Mouse (Mus musculus) embryonic facial prominence, embryonic 13.5 days (tissue): ENCODE data around the gene 2200002D01Rik. TPM values are rescaled to one million over a fixed set of nuclear protein-coding genes. Genes with fewer than 3 reads are reported as not detected.
"Not testable (repeated sequence)": the region's sequence is repeated elsewhere in the genome, so short reads cannot be mapped to it uniquely, and the experiment has no call there.

Experiments used
- ATAC-seq: fragments of 200-750 bp; cut with Nextera tagmentation; 2 replicates; pipeline ENCODE4 v1.8.0; 2017; ENCODE audit warnings: low read depth; ENCODE audit not compliant: insufficient number of reproducible peaks, insufficient read depth, low FRiP score, low TSS enrichment
- H3K27ac ChIP-seq: fragments of 300-500 bp; sonication (generic); 2 replicates; pipeline ENCODE4 v1.5.1; 2015; ENCODE audit warnings: moderate library complexity, mild to moderate bottlenecking, inconsistent platforms
- H3K27me3 ChIP-seq: fragments of 300-500 bp; sonication (generic); 2 replicates; pipeline ENCODE4 v1.6.1; 2015; ENCODE audit warnings: mild to moderate bottlenecking, inconsistent platforms
- H3K36me3 ChIP-seq: fragments of 300-500 bp; sonication (generic); 2 replicates; pipeline ENCODE4 v1.6.1; 2015; ENCODE audit warnings: mild to moderate bottlenecking, inconsistent platforms
- H3K4me1 ChIP-seq: fragments of 300-500 bp; sonication (generic); 2 replicates; pipeline ENCODE4 v1.6.1; 2015; ENCODE audit warnings: inconsistent platforms
- H3K4me2 ChIP-seq: fragments of 300-500 bp; sonication (generic); 2 replicates; pipeline ENCODE4 v1.6.1; 2015; ENCODE audit warnings: moderate library complexity, mild to moderate bottlenecking, inconsistent platforms
- H3K4me3 ChIP-seq: fragments of 300-500 bp; sonication (generic); 2 replicates; pipeline ENCODE4 v1.5.1; 2015; ENCODE audit warnings: mild to moderate bottlenecking, inconsistent platforms
- H3K9ac ChIP-seq: fragments of 300-500 bp; sonication (generic); 2 replicates; pipeline ENCODE4 v1.6.1; 2015; ENCODE audit warnings: mild to moderate bottlenecking, inconsistent platforms
- H3K9me3 ChIP-seq: fragments of 300-500 bp; sonication (generic); 2 replicates; pipeline ENCODE4 v1.6.1; 2016; ENCODE audit warnings: inconsistent platforms
- WGBS: fragments of 180-500 bp; shearing (Covaris S2); methylation state at CpG from one replicate; pipeline ENCODE4 v1.1.7; 2015; ENCODE audit warnings: mixed read lengths; 5-methylcytosine and 5-hydroxymethylcytosine counted together
- polyA plus RNA-seq: library from polyadenylated mRNA; unstranded; fragments of >200 nt; fragmentation: Nextera tagmentation; extraction: Ambion mirVana; gene quantifications from 2 replicates; pipeline ENCODE4 v1.2.1, GENCODE M21; 2015

The 2200002D01Rik gene
- polyA plus RNA-seq, 1 experiment from 2014 or later: 2.2 TPM

DNA sequence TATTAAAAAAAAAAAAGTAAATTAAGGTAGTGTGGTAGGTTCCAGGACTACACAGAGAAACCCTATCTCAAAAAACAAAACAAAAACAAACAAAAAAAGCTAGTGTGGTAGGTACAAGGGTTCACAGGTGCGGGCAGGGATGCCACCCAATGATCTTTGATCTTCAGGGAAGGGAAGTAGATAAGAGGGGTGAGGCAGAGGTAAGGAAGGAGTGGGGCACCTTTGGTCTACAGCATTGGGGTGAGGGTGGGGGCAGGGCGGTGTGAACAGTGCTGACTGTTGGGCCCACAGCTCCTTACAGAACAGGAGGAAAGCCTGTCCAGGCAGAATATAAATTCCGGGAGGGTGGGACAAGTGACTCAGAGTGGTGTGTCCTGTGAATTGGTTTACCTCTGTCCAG is 2.9 kb upstream of the 2200002D01Rik start:
- Histone ChIP-seq H3K4me1 (peaks cover 28% of the 10 kb centered on the region), H3K27me3 (peaks cover 18% of the 10 kb centered on the region), H3K9ac (no peak overlapping the region), H3K27ac (no peak overlapping the region), H3K9me3 (no peaks in the 10 kb centered on the region), H3K36me3 (peaks cover 13% of the 10 kb centered on the region), H3K4me2 (no peak overlapping the region), H3K4me3 (no peak overlapping the region)
- ATAC-seq: no peak
- 86% methylated on average over 3 of the region's 3 CpGs for WGBS

DNA sequence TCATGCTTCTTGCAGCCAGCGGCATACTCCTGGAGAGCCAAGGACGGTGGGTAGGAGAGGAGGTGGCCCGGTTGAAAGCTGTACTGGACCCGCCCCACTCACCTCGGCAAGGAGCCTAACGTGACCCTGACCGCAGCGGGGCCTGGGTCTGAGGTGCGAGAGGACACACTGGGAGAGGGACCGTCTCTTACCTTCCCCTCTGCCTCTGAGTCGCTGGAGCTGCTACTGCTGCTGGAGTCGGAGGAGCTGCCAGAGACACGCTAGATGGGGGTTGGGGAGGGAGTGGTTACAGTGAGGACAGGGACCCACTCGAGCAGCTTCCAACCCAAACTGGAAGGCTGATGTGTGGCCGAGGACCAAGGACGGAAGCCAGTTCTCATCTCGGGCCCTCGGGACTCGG is 560 bp downstream of the 2200002D01Rik start:
- no peaks in the 10 kb centered on the region for H3K9me3 ChIP-seq
- peak overlapping the region; percentile 56 for H3K4me2 ChIP-seq
- H3K4me1 ChIP-seq: peaks cover 20% of the 10 kb centered on the region
- H3K27me3 ChIP-seq: peaks cover 18% of the 10 kb centered on the region
- peaks cover 38% of the 10 kb centered on the region for H3K36me3 ChIP-seq
- H3K27ac ChIP-seq: no peak overlapping the region
- no peak for ATAC-seq
- WGBS: 9% methylated on average over 19 of the region's 19 CpGs
- peak overlapping the region; percentile 32 for H3K4me3 ChIP-seq
- peak overlapping the region; percentile 52; the same call in 1 of the 2 replicates for H3K9ac ChIP-seq

DNA sequence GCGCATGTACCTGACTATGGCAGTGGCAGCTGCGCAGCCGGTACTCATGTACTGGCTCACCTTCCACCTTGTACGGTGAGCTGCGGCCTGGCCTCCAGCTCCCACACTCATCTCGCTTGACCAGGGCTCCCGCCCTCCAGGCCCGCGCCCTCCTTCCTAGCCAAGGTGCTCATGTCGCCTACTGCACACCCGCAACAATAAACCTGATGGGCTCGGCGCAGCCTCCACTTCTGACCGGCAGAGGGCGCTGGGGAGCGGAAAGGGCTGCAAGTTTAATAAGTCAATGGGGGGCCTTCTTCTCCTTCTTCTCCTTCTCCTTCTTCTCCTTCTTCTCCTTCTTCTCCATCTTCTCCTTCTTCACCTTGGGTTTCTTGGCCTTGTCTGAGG is 959 bp downstream of the 2200002D01Rik start:
- no peak overlapping the region for H3K27ac ChIP-seq
- no peaks in the 10 kb centered on the region for H3K9me3 ChIP-seq
- H3K4me2 ChIP-seq: peak overlapping the region; percentile 56
- ATAC-seq: no peak
- peaks cover 18% of the 10 kb centered on the region for H3K27me3 ChIP-seq
- 29% methylated on average over 16 of the region's 16 CpGs for WGBS
- H3K4me3 ChIP-seq: peak overlapping the region; percentile 32
- H3K9ac ChIP-seq: peak overlapping the region; percentile 52; the same call in 1 of the 2 replicates
- peaks cover 38% of the 10 kb centered on the region for H3K36me3 ChIP-seq
- peaks cover 20% of the 10 kb centered on the region for H3K4me1 ChIP-seq

DNA sequence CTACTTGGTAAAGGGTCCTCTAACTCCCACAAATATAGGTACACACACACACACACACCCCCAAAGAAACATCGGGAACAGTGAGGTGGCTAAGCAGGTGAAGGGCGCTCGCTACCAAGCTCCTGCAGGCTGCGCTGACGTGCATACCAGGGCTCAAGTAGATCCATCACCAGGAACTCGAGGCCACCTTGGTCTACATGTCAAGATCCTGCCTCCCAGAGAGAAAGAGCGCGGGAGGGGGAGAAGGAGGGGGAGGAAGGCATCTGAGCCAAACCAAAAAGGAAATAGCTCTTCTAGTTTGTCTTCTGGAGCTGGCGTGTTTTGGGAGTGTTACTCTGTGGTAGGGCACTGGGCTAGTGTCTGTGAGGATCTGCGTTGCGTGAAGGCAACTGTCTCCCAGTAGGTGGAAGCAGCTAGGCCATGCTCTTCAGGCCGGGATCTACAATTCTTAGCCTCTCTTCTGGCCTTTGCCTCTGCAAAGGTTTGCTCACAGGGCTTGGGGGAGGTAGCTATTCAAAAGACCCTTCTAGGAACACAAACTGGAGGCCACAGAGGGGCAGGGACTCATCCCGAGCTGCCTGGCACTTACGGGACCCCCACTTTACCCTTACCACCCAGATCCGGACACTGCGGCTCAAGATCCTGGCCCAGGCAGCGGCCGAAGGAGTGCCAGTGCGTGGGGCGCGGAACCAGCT is 1.5 kb downstream of the 2200002D01Rik start:
- Histone ChIP-seq H3K4me1 (peaks cover 20% of the 10 kb centered on the region), H3K4me3 (no peak overlapping the region), H3K9ac (peak overlapping the region; percentile 32; the same call in 1 of the 2 replicates), H3K9me3 (no peaks in the 10 kb centered on the region), H3K36me3 (peaks cover 38% of the 10 kb centered on the region), H3K4me2 (no peak overlapping the region; the same call in 1 of the 2 replicates), H3K27ac (no peak overlapping the region), H3K27me3 (peaks cover 18% of the 10 kb centered on the region)
- 86% methylated on average over 21 of the region's 21 CpGs for WGBS
- no peak for ATAC-seq

DNA sequence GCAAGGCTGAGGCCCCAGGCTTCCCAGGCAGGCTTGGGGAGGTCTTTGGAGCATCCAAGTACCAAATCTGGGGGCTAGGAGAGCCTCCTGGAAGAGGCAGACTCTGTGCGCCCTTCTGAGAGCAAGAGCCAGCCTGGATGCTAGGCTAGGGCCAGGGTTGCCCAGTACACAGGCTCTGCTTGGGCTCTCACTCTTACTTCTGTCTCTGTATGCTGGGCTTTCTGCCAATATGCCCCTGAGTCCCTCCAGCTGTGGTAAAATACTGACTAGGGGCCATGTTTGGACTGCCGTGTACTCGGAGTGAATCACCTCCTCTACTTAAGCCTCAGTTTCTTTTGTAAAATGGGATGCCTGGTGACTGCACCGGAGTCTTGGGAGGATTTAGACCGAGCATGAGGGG is 2.3 kb downstream of the 2200002D01Rik start:
- ATAC-seq: no peak
- no peak overlapping the region for H3K4me3 ChIP-seq
- H3K9ac ChIP-seq: no peak overlapping the region
- H3K27me3 ChIP-seq: peaks cover 18% of the 10 kb centered on the region
- WGBS: 81% methylated on average over 5 of the region's 5 CpGs
- H3K9me3 ChIP-seq: no peaks in the 10 kb centered on the region
- H3K27ac ChIP-seq: no peak overlapping the region
- peaks cover 38% of the 10 kb centered on the region for H3K36me3 ChIP-seq
- H3K4me1 ChIP-seq: peaks cover 20% of the 10 kb centered on the region
- H3K4me2 ChIP-seq: no peak overlapping the region

DNA sequence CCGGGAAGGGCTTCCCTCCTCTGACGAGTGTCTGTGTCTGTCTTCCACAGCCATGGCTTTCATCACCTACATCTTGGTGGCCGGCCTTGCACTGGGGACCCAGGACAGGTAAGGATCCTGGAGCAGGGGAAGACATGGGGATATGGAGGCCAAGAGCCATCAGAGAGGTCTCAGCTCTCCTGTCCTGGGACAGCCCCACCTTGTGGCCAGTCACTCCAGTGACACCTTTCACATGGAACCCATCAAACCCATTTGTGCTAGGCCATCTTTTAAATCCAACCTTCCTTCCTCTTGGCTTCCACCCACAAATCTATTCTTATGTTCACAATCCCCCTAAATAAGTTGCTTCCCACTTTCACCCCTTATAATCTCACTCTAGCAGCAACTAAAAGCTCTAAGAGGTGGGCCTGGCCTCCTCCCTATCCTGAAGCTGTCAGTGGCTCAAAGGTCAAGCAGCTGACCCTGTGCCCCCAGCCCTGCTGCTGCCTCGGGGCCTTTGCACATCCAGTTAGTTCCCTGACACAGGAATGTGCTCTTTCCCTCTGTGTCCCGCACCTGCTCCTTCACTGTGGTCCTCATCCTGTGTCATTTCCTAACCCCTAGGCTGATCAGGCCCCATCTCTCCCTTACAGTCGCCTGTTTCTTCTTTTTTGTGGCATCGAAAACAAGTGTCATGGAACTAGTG is 3.4 kb downstream of the 2200002D01Rik start:
- peaks cover 18% of the 10 kb centered on the region for H3K27me3 ChIP-seq
- H3K4me2 ChIP-seq: no peak overlapping the region
- ATAC-seq: no peak
- WGBS: 78% methylated on average over 7 of the region's 7 CpGs
- H3K4me3 ChIP-seq: no peak overlapping the region
- H3K9ac ChIP-seq: no peak overlapping the region
- H3K36me3 ChIP-seq: peaks cover 38% of the 10 kb centered on the region
- H3K27ac ChIP-seq: no peak overlapping the region
- peaks cover 20% of the 10 kb centered on the region for H3K4me1 ChIP-seq
- no peaks in the 10 kb centered on the region for H3K9me3 ChIP-seq

DNA sequence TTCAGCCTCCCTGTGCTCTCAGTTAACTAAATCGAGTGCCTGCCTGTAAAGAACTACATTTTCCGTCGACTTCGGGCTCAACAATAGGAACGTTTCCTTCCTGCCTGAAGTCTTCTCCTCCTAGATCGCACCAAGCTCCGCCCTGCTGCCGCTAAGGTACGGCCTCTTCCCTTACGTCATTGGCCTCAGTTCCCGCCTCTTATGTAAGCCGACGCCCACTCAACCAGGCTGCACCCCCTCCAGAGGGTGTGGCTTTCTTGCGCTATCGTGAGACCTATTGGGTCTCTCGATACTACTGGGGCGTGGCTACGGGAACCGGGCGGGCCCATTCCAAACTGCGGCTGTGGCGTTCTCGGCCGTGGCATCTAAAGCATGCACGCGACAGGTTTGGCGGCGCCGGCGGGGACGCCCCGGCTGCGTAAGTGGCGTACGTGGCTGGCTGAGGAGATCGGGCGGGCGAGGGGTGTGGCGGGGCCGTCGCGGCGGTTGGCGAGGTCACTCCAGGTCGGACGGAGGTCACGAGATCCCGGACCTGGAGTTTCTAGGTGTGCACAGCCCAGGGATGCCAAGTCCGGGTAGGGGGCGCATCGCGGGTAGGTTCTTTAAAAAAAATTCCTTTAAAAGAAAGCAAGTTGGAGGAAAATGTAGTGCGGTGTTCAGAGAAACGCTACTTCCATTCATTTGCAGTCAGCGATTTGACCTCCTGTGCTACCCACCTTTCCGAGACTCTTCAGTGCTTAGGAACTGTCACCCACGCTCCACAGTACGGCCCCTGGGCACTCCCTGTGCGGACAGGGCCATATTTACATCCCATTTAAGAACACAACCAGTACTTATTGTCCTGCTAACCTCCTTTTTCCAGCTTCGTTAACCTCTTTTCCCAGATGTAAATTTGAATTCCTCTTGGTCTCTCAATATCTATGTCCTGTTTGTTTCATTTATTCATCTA is 10.0 kb downstream of the 2200002D01Rik start, which contains the start of gene Yif1b:
Yif1b (plus strand) TSS at position 311 of the 949 bp plus-strand sequence.
- H3K9ac ChIP-seq: peak within 1 kb of the TSS; percentile 81
- peak within 1 kb of the TSS; percentile 72 for H3K4me3 ChIP-seq
- H3K27me3 ChIP-seq: 0 out of 2 replicates have a peak, but pooled peaks cover under 1% of the 10 kb centered on the region
- peaks cover 17% of the 10 kb centered on the region for H3K4me1 ChIP-seq
- peak; percentile 93 for ATAC-seq
- H3K9me3 ChIP-seq: no peaks in the 10 kb centered on the region
- H3K4me2 ChIP-seq: peak within 1 kb of the TSS; percentile 84
- under 1% methylated on average over 60 of the region's 60 CpGs for WGBS
- H3K36me3 ChIP-seq: no peaks in the 10 kb centered on the region
- peak within 1 kb of the TSS; percentile 88 for H3K27ac ChIP-seq

DNA sequence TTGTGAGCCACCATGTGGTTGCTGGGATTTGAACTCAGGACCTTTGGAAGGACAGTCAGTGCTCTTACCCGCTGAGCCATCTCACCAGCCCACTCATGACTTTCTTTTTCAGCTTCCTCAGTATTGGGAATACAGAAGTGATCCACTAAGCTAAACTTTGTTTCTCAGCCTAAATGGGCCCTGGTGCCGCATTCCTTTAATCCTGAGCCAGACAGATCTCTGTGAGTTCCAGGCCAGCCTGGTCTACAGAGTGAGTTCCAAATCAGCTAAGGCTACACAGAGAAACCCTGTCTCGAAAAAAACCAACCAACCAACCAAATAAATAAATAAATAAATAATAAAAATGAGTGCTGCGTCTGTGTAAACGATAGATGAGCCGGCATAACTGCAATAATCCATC is 10.7 kb downstream of the 2200002D01Rik start:
- Histone ChIP-seq H3K4me1 (peaks cover 17% of the 10 kb centered on the region), H3K9ac (peak overlapping the region; percentile 58), H3K27ac (peak overlapping the region; percentile 88), H3K4me3 (peak overlapping the region; percentile 72), H3K4me2 (peak overlapping the region; percentile 84)
- H3K9me3 ChIP-seq, H3K27me3 ChIP-seq, H3K36me3 ChIP-seq, ATAC-seq: not testable (repeated sequence)
- 28% methylated on average over 6 of the region's 6 CpGs for WGBS

DNA sequence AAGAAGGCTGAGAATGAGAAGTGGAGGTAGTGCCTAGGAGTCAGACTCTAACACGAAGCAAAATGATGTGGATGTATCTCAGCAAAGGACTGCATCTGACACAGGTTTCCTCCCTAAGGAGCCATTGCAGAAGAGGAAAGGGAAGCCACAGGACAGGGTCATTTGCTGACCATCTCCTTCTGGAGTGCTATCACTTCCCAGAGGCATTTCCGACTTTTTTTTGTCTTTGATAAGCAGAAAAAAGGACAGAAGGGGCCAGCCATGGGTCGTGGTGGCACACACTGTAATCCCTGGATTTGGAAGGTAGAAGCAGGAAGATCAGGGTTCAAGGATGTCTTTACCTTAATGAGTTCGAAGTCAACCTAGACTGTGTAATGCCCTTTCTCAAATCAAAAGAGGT is 11.7 kb downstream of the 2200002D01Rik start:
- Histone ChIP-seq H3K4me2 (no peak overlapping the region), H3K9me3 (no peaks in the 10 kb centered on the region), H3K4me1 (peaks cover 24% of the 10 kb centered on the region), H3K27ac (no peak overlapping the region), H3K36me3 (no peaks in the 10 kb centered on the region), H3K9ac (no peak overlapping the region), H3K27me3 (peaks cover 15% of the 10 kb centered on the region), H3K4me3 (no peak overlapping the region)
- ATAC-seq: no peak
- WGBS: 86% methylated on average over 4 of the region's 4 CpGs

DNA sequence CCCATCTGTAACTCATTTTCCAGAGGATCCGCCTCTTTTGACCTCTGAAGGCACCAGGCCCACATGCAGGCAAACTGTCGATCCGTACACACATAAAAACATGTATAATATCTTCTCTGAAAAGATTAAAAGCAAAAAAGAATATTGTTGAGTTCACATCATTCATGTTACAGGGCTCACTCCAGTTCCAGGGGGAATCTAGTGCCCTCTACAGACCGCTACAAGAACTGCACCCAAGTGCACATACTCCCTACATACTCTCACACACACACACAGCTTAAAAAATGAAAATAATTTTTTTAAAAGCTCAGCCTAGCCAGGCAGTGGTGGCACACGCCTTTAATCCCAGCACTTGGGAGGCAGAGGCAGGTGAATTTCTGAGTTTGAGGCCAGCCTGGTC is 13.6 kb downstream of the 2200002D01Rik start:
- WGBS: 73% methylated on average over 5 of the region's 5 CpGs
- no peak overlapping the region for H3K4me2 ChIP-seq
- H3K9ac ChIP-seq: no peak overlapping the region
- no peak for ATAC-seq
- no peaks in the 10 kb centered on the region for H3K9me3 ChIP-seq
- H3K27me3 ChIP-seq: peaks cover 27% of the 10 kb centered on the region
- H3K4me3 ChIP-seq: no peak overlapping the region
- H3K4me1 ChIP-seq: peaks cover 23% of the 10 kb centered on the region
- no peaks in the 10 kb centered on the region for H3K36me3 ChIP-seq
- no peak overlapping the region for H3K27ac ChIP-seq

DNA sequence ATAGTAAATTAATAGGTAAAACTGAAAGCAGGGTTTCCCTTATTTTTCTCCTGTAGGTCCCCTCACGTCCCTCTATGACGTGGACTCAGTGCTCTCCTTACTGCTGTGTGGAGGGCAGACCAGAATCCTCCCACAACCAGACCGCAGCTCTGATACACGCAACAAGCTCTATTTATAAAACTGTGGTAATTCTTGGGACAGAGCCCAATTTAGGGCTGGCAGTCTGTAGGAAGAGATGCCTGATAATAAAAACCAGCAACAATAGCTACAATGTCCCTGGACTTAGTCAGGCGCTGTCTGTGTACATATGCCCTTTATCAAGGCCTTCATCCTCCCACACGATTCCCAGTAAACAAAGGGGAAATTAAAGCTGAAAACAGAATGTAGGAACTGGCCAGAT is 14.5 kb downstream of the 2200002D01Rik start:
- Histone ChIP-seq H3K9ac (no peak overlapping the region), H3K9me3 (no peaks in the 10 kb centered on the region), H3K4me1 (peaks cover 14% of the 10 kb centered on the region), H3K27ac (no peak overlapping the region), H3K36me3 (no peaks in the 10 kb centered on the region), H3K4me3 (no peak overlapping the region), H3K4me2 (no peak overlapping the region), H3K27me3 (peaks cover 30% of the 10 kb centered on the region)
- 50% methylated on average over 6 of the region's 6 CpGs for WGBS
- ATAC-seq: no peak
